Mouse (Mus musculus) left cerebral cortex, adult 2 months (tissue): ENCODE measurements around the gene Fat3. TPM values are rescaled to one million over a fixed set of nuclear protein-coding genes. Genes with fewer than 3 reads are reported as not detected.
A peak's percentile ranks its signal among the peaks of the same experiment; 100 is the strongest.

Experiments used
- DNase-seq, 2 experiments: peaks; one replicate each; pipeline ENCODE4 v3.0.0; 2021 to 2022; ENCODE audit warnings: low spot score in 2 of 2, mixed read lengths in 1 of 2; ENCODE audit errors: extremely low spot score in 1 of 2
- H3K27ac ChIP-seq: fragments of 200-600 bp; 2 replicates; pipeline ENCODE4 v1.8.1; 2022
- H3K4me3 ChIP-seq: fragments of 200-600 bp; 2 replicates; pipeline ENCODE4 v1.8.1; 2022
- CTCF ChIP-seq: fragments of 200-600 bp; IDR thresholded peaks from 2 replicates; pipeline ENCODE4 v1.8.1; 2022; ENCODE audit warnings: antibody characterized with exemption, mild to moderate bottlenecking, moderate library complexity
- intact Hi-C: fragments of 180-260 bp; cut with DNase I; formaldehyde crosslinking; loops from one replicate; pipeline ENCODE4 v1.15.1; 2025
- total RNA-seq, 2 experiments: library from RNA; stranded (reverse); gene quantifications; 2 replicates each; pipeline ENCODE4 v1.2.3; 2021

Gene Fat3
- total RNA-seq, 2 experiments from 2014 or later, result 76.4 to 77.4 TPM

DNA sequence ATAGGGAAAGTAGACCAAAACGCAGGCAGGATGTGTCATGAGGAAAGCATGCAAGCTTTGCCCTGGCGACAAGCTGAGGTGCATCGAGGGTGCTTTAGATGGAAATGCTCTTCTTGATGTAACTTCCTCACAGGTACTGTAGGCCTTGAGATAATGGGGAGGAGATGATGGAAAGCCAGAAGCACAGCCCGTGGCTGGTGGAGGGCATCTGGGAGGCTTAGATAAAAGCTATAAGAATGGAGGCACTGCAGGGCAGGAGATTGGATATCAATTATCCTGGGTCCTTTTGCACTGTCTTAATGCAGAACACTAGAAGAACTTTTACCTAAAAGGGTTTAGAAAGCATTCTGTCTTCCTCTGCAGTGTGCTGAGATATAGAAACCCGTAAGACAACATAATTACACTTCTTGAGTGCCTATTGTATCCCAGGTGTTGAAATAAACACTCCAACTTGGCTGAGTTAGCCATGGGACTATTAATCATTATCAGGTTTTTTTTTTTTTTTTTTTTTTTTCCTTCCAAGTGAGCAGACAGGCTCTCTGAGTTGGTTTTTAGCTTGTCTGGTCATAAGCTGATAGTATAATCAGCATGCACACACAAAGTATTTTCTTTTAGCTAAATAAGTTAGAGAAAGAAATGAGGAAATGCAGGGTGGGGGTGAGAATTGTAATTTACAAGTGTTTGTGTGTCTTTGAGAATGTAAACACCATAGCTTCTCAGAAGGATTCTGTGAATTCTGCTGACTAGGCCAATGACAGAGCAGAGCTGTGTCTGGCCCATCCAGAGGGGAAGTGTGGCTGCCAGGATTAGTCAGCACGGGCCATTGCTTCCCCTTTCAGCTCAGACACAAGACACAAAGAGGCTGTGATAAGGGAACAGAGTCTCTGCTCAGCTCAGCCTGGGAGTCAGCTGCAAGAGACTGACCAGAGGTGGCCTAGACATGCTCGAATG is 286.1 kb downstream of the Fat3 start:
- intact Hi-C loops, result no loop called here
- DNase-seq, result peak; percentile 38 to 54
- H3K27ac ChIP-seq, result peak overlapping the region; percentile 76
- no peak overlapping the region for H3K4me3 ChIP-seq
- no peak for TF ChIP-seq CTCF

DNA sequence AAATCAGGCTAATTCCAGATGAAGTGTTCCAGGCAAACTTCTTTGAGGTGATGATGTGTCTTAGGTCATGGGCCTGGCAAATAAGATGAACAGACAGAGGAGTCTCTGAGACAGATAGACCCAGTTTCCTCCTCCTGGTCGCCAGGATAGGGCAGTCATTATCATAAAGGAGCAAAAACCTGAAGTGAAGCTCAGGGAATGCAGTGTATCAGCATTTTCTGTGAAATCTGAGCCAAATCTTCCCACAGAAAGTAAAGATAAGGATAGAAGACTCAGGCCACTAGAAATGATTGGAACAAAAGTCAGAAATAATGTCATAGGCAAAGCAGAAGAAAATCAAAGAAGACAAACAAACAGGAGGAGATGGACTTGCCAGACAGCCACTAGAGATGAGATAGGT is 287.8 kb downstream of the Fat3 start:
- Histone ChIP-seq H3K4me3 (no peak overlapping the region), H3K27ac (no peak overlapping the region)
- intact Hi-C loops, result no loop called here
- DNase-seq, result no peak
- TF ChIP-seq CTCF, result no peak

DNA sequence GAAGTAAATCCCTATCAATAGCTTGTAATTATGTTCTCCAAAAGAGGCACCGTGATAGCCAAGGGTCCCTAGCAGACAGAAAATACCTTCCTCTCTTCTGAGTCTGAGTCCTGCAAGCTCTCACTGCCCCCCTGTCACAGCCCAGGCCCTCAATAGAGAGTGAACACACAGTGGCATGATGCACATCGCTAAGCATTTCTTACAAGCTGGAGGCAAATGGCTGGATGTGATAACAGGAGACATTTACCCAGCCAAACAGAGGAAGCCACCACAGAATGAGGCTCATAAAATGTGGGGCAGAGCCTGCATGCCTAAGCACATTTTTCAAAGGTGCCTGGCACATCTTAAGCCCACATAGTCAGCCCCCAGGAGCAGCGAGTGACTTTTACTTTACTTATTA is 288.5 kb downstream of the Fat3 start:
- DNase-seq, result no peak
- intact Hi-C loops, result no loop called here
- TF ChIP-seq CTCF, result no peak
- Histone ChIP-seq H3K4me3 (no peak overlapping the region), H3K27ac (no peak overlapping the region)

DNA sequence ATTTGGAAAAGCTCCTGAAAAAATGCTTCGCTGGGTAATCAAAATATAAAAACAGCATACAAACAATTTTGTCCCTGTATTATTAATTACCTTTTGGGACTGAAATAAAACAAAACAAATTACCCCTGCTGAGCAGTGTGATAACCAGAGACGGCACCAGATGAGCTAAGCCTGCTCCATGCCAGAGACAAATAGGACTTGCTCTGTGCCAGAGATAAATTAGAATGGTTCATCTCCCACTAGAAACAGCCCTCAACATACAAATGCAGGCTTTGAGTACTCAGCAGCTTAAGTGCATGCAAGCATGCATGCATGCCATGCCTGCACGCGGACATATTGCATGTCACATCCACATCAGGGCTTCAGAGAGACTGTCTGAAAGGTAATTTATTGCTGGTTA is 288.9 kb downstream of the Fat3 start:
- no peak overlapping the region for H3K27ac ChIP-seq
- H3K4me3 ChIP-seq, result no peak overlapping the region
- intact Hi-C loops, result no loop called here
- no peak for TF ChIP-seq CTCF
- DNase-seq, result no peak

DNA sequence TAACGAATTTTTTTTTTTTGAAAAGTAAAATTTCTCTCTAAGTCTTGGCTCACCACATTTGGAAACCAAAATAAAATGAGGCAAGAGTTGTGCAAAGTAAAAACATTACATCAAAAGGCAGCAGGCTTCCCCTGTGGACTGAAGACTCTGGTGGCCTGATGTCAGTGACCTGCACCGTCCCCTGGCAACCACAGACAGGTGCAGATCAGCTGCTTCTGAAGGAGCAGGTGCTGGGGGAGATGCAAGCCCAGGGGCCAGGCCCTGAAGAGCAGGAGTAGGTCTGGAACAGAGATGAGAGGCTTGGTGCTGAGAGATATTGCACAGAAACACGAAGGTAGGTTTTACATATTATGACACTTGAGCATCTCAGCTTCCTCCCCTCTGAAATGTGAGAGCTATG is 289.6 kb downstream of the Fat3 start:
- Histone ChIP-seq H3K27ac (no peak overlapping the region), H3K4me3 (no peak overlapping the region)
- DNase-seq, result no peak
- intact Hi-C loops, result no loop called here
- no peak for TF ChIP-seq CTCF

DNA sequence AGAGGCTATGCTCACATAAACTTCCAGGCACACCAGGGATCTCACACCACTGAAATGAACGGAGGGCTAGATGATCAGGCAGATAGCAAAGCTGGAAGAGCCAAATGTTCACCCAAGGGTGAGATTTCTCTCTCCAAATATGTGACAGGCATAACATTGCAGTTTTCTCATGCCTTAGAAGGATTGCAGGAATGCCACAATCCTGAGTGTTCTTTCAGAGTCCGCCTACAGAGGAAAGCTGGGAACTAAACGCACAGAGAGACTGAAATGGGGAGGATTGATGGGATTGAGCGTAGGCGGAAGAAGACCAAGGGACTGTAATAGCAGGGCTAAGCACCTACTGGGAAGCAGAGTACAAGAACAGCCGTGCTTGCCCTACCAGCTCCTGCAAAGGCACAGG is 298.8 kb downstream of the Fat3 start:
- Histone ChIP-seq H3K4me3 (no peak overlapping the region), H3K27ac (peak overlapping the region; percentile 47)
- DNase-seq, result no peak
- intact Hi-C loops, result loop anchor here (1.0 to 10.0 kb wide), 2 partner anchors 88 to 303 kb away; partner anchors contain the start of gene Fat3
- no peak; the same call in 1 of the 2 replicates for TF ChIP-seq CTCF

DNA sequence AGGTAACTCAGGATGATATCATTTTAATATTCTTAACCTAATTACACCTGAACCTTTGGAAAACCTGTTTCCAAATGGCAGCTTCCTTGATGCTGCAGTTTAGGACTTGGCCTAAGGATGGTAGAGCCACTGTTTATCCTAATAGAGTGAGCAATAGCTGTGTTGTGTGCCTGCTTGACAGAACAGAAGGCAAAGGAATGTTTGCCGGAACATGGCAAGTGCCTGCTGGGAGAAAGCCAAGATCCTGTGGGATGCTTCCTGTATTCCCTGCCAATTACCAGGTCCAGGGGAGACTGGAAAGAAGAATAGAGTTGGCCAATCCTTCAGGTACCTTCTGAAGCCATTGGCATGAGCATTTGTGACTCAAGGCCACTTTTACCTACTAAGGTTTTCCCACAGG is 300.1 kb downstream of the Fat3 start:
- no peak overlapping the region for H3K4me3 ChIP-seq
- no peak for TF ChIP-seq CTCF
- DNase-seq, result no peak
- no peak overlapping the region for H3K27ac ChIP-seq
- intact Hi-C loops, result loop anchor here (10.0 kb wide), 1 partner anchor 304 kb away; the partner anchor contains the start of gene Fat3

DNA sequence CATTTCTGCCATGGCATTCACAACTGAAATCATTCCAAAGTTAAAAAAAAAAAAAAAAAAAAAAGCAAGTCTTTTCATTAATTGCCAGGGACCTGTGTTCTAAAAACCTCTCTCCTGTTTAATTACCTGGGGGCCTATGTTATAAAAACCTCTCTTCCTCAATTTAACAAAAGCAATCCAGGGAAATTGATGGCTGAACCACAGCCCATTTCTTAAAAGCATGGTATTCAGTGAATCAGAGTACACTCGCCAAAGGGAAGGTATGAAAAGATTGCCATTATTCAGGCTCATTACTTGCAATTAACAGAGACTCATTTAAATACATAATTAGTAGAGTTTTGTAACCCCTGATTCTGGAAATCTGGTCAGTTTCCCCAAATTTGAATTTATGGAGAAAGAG is 314.6 kb downstream of the Fat3 start:
- no peak for DNase-seq
- no peak overlapping the region for H3K4me3 ChIP-seq
- H3K27ac ChIP-seq, result no peak overlapping the region
- TF ChIP-seq CTCF, result no peak
- intact Hi-C loops, result no loop called here

DNA sequence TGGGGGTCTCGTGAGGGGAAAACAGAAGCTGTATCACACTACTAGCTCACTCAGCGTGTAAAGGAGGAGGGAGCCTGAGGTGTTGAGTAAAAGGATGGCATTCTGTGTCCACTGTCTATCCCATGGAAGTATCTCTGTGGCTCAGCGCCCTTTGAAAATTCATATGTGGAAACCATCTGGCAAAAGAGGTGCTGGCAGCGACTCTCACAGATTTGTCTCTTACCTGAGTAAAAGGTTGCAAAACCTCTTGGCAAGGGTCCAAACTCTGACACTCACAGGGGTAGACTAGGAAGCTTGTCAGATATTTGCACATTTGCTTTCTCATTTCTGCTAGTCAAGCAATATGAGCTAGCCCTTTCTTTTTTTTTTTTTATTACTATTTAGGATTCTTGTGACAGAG is 331.8 kb downstream of the Fat3 start:
- intact Hi-C loops, result no loop called here
- no peak for DNase-seq
- H3K27ac ChIP-seq, result no peak overlapping the region
- no peak overlapping the region for H3K4me3 ChIP-seq
- no peak for TF ChIP-seq CTCF

DNA sequence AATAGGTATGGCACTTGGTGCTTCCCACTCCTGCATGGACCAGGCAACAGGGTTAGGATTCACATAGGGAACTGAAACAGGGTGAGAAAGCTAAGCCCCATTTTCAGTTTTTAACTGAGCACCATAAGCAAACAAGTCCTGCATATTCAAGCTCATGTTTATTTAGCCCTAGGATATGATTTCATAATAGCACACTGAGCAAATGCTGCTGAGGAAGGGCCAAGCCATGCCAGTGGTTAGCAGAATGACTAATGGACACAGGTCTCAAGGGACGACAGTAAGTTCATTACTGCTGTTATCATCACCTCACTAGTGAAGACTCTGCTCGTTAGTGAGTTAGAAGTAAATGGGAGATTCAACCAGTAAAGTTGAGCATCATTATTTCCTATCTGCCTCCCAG is 333.0 kb downstream of the Fat3 start:
- no peak for TF ChIP-seq CTCF
- DNase-seq, result no peak
- intact Hi-C loops, result no loop called here
- Histone ChIP-seq H3K27ac (no peak overlapping the region), H3K4me3 (no peak overlapping the region)

- Histone ChIP-seq H3K27ac (no peak overlapping the region), H3K4me3 (no peak overlapping the region)
- intact Hi-C loops, result no loop called here
- DNase-seq, result no peak
- TF ChIP-seq CTCF, result peak; percentile 2; the same call in 1 of the 2 replicates
Observed at GRCm38 (mm10) chr9:16159366-16159765, 341.7 kb downstream of the Fat3 start.

DNA sequence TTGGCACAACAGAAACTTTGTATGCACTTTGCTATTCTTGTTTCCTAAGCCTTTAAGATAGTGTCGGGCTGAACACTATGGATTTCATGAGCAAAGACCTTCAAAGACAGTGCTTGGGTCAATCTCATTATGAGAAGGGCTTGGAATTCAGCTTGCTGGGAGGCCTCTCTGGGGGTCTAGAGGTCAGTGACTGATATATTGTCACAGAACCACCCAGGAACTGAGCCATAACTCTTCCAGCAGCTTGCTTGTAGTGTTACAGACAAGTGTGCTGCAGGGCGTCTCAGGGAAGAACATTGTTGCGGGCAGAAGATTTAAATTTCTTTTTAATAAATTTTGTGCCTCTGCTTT is 347.5 kb downstream of the Fat3 start:
- TF ChIP-seq CTCF, result no peak
- intact Hi-C loops, result no loop called here
- Histone ChIP-seq H3K27ac (no peak overlapping the region), H3K4me3 (no peak overlapping the region)
- no peak for DNase-seq
